Mouse (Mus musculus) CD4-positive, CD25-positive, alpha-beta regulatory T cell, adult 4 months (primary cell): ENCODE data around the gene Stard8. TPM values are rescaled to one million over a fixed set of nuclear protein-coding genes. Genes with fewer than 3 reads are reported as not detected.
"Not testable (repeated sequence)": the region's sequence is repeated elsewhere in the genome, so short reads cannot be mapped to it uniquely, and the experiment has no call there.

Source experiments
- ATAC-seq: one replicate; pipeline ENCODE4 v1.8.0; 2017
- polyA plus RNA-seq, 2 experiments: library from polyadenylated mRNA; unstranded; fragments of 100-300 nt; shearing (Covaris generic); gene quantifications; one replicate each; pipeline ENCODE4 v1.2.1; 2017

Gene Stard8
- polyA plus RNA-seq, 2 experiments from 2014 or later, result 0.56 to 0.58 TPM

DNA sequence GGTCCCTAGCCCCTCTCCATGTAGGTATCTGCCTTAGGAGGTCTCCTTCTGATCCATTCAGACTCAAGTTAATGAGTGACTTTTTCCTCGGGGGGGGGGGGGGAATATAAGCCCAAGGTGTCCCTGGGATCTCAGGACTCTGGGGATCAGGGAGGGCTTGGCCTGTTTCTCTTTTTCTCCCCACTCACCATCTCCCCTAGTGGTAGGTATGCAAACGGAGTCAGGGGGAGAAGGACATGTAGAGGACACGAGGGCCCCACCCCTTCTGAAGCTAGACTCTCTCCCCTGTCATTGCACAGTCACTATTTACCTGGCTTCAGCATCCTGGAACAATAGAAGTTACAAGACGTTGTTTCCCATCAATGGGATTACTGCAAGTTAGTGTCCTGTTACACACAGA lies 45.1 kb downstream of the Stard8 start:
- no peak for ATAC-seq

DNA sequence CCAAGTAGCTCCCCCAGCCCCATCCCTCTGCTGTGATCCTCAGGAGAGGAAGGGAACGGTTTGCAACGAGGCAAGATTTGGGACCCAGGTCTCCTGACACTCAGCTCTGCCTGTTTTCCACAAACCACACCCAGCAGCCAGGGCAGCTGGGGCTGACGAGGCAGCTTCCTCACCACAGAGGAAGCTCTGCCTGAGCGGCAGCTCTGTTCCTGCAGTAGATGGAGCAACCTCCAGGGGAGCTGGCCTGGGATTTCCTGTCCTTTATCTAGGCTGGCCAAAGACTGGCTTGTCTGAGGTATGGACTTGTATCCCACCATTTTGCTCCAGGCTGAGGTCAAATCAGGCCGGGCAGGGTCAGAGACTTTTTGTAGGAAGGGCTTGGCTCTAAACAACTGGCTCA lies 46.2 kb downstream of the Stard8 start:
- ATAC-seq, result no peak

DNA sequence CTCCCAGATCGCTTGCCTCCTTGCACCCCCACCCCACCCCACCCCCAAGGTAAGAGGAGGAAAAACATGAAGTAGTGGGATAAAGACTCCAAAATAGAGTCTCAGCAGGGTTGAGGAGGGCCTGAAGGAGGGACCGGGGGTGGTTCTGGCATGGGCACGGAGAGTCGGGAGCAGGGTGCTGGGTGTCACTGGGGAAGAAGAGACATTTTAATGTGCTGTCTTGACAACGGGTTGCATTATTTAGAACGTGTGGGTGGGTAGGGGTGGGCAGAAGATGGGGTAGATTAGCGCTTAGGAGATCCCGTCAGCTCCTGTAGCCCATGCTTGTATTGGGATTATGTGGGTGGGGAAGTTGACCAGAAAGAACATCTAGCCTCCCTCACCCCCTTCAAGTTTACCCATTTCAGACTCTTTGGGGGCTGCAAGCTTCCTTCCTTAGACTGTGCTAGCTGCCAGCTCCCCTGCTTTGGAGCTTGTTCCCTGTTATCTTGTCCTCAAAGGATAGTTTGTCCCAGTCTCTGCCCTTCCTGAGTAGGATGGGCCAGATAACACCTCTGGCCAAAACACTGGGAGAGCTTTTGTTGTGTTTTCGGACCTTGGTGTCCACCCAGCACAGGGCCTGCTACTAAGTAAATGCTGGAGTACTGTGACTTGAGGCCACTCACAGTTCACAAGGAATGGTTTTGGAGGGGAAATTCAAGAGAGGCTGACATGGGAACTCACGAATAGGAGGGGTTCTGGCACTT lies 47.9 kb downstream of the Stard8 start:
- no peak for ATAC-seq

DNA sequence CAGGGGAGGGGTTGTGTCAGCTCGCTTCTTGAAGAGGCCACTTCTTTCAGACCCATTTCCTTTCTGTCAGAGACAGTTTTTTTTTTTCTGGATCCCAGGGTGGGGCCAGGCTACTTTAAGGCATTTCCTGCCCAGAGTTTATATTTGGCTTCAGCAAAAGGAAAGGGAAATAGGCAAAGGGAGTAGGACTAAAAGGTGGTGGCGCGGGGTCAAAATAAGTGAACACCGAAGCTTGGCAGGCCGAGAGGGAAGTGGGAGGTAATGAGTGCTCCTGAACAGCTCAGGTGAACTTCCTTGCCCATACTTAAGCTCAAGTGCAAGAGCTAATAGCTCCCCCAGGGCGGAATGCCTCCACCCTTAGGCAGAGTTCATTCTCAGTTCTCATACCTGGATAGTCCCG lies 49.2 kb downstream of the Stard8 start:
- no peak for ATAC-seq

DNA sequence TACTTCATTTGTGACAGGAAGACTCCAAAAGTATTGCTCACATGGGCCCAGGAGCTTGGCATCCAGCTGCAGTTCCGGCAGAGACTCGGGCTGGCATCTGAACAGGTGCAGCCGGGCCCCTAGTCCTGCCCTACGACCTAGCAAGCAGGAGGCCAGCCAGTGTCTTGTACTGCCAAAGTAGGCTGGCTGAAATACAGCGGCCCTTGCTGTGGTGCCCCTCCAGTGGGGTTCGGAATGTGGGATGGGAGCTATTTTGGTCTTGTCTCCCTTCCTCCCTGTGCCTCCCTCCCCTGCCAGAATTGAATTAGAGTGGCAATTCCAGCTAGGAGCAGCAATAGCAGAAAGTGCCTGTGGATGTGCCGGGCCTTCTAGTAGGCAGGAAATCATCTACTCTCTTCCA lies 51.5 kb downstream of the Stard8 start:
- no peak for ATAC-seq

DNA sequence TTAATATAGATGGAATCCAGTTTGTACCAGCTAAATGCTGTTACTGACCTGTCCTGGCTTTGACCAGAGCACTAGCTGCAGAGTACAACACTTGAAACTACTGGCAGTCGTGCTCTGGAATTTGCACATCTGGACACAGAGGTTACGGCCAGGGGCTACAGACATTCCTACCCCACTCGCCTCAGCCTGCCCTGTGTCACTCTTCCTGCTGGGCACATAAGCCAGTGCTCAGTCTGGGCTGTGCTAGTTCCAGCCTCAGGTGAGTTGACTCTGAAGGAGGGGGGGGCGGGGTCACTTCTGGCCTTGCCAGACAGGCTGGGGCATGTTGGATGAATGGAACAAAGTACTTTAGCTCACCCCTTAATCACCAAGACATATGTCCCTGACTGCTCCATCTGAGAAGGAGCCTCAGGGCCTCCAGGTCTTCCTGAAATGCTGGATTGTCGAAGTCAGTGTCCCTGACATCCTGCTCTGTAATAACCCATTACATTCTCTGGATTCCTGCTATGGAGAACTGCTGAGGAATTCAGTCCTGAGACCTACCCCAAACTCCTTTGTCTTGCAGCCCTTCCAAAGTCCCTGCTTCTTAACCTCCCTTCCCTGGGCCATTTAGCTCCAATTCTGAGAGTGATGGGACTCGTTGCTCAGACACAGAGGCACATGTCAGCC lies 54.9 kb downstream of the Stard8 start:
- ATAC-seq, result no peak

DNA sequence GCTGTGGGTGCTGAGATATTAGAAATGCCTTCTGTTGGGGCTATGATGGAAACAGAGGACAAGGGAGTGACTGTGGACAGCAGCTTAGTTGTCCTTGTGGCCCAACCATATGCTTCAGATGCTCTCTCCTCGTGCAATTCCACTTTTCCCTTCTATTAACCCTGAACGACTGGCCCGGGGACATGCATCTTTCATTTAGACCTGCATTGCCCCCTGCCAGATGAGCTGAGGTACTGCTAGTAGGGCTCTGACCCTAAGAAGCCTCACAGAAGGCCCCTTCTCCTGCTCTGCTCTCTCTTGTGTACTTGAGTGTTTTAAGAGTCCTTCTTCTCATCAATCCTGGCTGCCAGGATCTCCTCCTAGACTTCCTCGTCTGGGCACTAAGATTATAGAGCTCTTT lies 56.1 kb downstream of the Stard8 start:
- no peak for ATAC-seq

DNA sequence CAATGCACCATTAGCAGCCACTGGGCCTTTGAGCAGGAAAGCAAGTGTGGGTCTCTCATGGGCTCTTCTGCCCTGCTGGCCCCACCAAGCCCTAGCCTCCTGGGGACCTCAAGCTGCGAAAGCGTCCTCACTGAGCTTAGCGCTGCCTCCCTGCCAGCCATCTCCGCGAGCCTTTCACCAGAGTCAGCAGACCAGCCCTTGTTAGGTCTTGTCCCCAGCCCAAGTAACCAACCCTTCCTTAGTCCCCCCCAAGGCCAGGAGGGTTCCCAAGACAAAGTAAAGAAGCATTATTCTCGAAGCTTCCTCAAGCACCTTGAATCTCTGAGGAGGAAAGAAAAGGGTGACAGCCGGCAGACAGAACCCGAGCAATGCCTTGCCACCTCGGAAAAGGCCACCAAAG lies 62.5 kb downstream of the Stard8 start:
- ATAC-seq, result no peak

DNA sequence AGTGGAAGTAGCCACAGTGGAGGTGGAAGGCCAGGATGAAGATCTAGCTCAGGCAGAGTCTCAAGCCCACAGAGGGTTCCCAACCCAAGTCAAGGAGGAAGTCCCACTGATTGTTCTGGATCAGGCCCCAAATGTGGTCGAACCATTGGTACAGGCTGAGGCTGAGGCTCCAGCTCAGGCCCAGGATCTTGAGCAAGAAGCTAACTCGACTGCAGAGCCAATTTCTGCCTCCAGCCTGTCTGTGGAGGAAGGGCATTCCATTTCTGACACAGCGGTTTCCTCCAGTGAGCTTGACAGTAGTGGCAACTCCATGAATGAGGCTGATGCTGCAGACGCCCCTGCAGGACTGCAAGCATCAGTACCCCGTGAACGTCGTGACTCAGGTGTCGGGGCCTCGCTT lies 63.5 kb downstream of the Stard8 start:
- no peak for ATAC-seq

DNA sequence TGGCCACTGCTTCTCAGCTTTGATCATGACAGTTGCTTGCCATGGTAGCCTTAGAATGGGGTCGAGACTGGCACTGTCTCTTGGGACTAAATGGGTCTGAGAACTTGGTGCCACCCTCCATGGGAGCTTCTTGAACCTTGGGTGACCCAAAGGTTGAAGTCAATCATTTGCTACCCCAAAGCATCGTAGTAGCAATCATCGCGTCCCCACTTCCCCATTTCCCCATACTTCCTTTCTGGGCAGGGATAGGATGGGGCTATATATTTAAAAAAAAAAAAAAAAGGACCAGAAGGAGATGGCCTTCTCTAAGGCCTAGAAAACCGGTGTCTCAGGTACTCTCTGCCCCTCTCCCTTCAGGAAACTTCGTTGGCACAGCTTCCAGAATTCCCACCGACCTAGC lies 64.2 kb downstream of the Stard8 start:
- ATAC-seq, result no peak

DNA sequence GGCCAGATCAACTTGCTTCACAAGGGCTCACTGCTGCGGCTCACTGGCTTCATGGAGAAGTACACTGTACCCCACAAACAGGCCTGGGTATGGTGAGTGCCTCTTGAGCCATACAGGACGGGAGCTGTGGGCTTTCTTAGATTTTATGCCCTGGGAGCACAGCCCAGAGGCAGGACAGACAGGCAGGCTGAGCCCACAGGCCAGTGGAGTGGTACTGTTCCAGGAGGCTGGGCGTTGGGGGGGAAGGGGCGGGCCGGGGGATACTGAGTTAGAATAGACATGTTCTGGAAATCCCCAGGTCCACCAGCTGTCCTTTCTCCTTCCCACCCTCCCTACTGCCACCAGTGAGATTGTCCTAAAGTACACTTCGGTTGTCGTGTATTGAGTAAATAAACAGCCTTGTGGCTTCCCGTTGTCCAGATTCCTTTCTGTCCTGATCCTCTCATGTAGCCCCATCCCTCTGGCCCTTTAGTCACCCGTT lies 64.7 kb downstream of the Stard8 start:
- ATAC-seq, result no peak

DNA sequence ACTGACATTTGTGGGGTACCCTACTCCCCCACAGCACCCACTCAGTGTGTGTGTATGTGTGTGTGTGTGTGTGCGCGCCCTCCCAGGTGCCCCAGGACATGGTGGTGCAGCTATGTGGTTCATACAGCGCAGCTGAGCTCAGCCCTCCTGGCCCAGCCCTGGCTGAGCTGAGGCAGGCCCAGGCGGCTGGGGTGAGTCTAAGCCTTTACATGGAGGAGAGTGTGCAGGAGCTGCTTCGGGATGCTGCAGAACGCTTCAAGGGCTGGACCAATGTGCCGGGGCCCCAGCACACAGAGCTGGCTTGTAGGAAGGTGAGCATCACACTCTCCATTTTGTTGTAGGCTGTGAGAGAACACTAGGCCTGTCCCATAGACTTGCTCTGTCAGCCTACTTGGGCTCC lies 68.1 kb downstream of the Stard8 start:
- ATAC-seq, result no peak

DNA sequence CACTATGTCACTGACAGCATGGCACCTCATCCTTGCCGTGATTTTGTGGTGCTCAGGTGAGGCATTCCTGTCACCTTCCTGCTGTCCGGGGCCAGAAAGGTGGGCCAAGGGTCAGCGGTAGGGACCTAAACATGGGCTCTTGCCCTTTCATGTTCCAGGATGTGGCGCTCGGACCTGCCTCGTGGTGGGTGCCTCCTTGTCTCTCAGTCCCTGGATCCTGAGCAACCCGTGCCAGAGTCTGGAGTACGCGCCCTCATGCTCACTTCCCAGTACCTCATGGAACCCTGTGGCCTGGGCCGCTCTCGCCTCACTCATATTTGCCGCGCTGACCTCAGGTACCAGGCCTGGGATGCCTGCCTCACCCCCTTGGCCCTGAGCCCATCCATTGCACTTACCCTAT lies 69.5 kb downstream of the Stard8 start:
- no peak for ATAC-seq

DNA sequence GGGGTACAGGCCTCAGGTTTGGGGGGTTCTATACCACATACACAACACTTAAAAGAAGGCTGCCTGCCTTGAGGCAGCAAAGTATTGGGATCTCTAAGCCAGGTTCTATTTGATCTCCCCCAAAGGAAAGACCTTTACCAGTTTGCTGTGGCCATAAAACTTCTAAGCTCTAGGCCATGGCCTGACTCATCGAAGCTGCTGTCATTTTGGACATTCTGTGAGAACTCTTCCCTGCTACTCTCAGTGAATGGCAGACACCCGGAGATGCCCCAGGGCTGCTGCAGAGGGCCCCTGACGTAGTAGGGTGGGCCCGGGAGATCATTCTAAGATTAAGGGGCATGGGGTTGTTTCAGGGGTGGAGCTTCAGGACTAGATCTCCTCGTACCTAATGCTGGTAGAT lies 72.1 kb downstream of the Stard8 start:
- no peak for ATAC-seq

DNA sequence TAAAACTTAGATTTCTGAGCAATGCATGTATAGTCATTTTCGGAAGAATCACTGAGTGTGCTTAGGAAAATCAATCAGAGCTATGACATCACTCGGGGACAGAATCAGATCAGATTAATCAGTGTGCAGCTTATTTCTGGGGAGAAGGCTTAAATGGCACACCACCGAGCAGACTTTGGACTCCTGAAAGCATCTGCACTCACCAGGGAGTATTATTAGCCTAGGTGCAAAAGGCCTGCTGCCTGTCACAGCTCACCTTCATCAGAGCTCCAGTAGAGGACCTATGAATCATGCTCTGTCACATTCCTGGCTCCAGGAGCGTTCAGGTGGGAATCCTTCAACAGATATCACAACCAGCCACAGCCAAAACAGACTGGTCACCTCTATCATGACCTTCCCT lies 73.4 kb downstream of the Stard8 start:
- ATAC-seq, result no peak

DNA sequence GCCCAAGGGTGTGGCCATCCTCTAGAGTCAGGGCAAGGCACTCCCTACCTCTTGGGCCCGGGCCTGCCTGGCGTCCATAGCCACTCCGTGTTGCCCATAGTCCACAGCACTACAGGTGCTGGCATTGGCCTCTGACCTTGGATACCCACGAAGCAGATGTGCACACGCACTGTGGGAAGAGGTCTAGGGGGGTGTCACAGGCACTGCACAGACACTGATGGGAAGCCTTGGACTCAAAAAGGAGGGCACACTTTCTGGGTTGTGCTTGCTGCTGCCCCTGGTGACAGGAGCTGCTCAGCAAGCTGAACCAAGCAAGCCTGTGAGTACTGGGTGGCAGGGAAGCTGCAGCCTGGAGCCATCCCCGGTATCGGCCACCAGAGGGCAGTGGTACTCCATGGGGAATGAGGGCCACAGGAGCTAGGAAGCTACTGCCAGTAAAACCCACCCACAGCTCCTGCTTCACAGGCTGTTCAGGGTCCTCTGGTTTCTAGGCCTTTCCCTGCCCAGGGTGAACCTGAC lies 75.4 kb downstream of the Stard8 start:
- not testable (repeated sequence) for ATAC-seq

DNA sequence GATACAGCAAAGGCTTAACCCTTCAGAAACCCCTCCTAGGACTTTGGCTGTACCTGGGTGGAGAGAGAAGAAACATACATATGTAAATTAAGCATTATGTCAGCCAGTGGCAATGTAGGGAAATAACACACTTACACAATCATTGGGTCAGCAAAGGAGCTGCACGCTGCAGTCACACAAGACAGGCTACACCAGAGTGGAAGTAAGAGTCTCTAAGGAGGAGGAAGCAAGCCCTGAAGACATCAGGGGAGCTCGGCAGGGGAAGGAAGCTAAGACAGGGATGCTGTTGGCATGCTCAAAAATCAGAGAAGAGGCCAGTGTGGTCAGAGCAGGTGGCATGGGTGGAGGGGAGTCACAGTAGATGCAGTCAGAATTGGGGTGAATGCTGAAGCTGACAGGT lies 89.7 kb downstream of the Stard8 start:
- no peak for ATAC-seq

DNA sequence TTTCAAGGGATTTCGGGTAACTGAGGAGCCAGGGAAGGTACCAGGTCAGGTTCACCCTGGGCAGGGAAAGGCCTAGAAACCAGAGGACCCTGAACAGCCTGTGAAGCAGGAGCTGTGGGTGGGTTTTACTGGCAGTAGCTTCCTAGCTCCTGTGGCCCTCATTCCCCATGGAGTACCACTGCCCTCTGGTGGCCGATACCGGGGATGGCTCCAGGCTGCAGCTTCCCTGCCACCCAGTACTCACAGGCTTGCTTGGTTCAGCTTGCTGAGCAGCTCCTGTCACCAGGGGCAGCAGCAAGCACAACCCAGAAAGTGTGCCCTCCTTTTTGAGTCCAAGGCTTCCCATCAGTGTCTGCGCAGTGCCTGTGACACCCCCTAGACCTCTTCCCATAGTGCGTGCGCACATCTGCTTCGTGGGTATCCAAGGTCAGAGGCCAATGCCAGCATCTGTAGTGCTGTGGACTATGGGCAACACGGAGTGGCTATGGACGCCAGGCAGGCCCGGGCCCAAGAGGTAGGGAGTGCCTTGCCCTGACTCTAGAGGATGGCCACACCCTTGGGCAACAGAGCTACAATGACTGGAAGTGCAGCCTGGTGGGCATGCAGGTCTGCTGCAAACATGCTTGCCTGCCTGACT lies 108.2 kb downstream of the Stard8 start:
- ATAC-seq, result peak; percentile 43

DNA sequence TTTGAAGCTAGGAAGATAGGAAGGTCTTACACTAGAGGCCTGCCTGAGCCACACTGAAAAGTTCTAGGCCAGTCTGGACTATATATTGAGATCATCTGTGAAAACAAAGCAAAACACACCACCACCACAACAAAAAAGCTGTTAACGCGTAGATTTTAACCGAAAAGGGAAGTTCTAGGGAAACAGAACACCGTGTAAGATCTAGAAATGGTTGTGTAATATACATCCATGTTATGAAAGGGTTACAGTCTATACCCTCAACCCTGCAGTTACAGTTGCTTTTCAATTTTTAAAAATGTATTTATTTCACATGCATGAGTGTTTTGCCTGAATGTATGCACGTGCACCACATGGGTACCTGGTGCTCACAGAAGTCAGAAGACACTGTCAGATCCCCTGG lies 116.5 kb downstream of the Stard8 start:
- no peak for ATAC-seq
